Mouse (Mus musculus) liver, adult 2 months (tissue): ENCODE results near the gene Arsg. TPM values are rescaled to one million over a fixed set of nuclear protein-coding genes. Genes with fewer than 3 reads are reported as not detected.

Source experiments
- DNase-seq: peaks from one replicate; pipeline ENCODE4 v3.0.0-alpha.2; 2011; ENCODE audit warnings: low read depth, low spot score; ENCODE audit errors: extremely low read depth
- H3K27ac ChIP-seq: fragments of 200-500 bp; replicated peaks from 2 replicates; pipeline ENCODE4 v1.5.1; 2012; ENCODE audit warnings: low read depth, mild to moderate bottlenecking, control low read depth, inconsistent platforms, low read length; ENCODE audit not compliant: insufficient read depth
- H3K27me3 ChIP-seq: fragments of 200-500 bp; 2 replicates; pipeline ENCODE4 v1.6.1; 2012; ENCODE audit warnings: mild to moderate bottlenecking, moderate library complexity, low read length, inconsistent platforms; ENCODE audit not compliant: control insufficient read depth, insufficient read depth
- H3K36me3 ChIP-seq: fragments of 200-500 bp; 2 replicates; pipeline ENCODE4 v1.6.1; 2012; ENCODE audit warnings: low read length, inconsistent platforms; ENCODE audit not compliant: control insufficient read depth, insufficient read depth
- H3K4me1 ChIP-seq: fragments of 200-500 bp; 2 replicates; pipeline ENCODE4 v1.6.1; 2011; ENCODE audit warnings: low read length; ENCODE audit not compliant: control insufficient read depth, insufficient read depth
- H3K4me3 ChIP-seq: fragments of 200-500 bp; 2 replicates; pipeline ENCODE4 v1.5.1; 2011; ENCODE audit warnings: low read depth, mild to moderate bottlenecking, control low read depth, low read length, moderate library complexity; ENCODE audit not compliant: insufficient read depth
- H3K79me2 ChIP-seq: fragments of 200-500 bp; 2 replicates; pipeline ENCODE4 v1.6.1; 2012; ENCODE audit warnings: inconsistent platforms, mild to moderate bottlenecking, low read length, moderate library complexity; ENCODE audit not compliant: control insufficient read depth, insufficient read depth
- H3K9ac ChIP-seq: fragments of 200-500 bp; 2 replicates; pipeline ENCODE4 v1.6.1; 2012; ENCODE audit warnings: low read depth, mild to moderate bottlenecking, control low read depth, inconsistent platforms, low read length
- CTCF ChIP-seq: fragments of 200-500 bp; IDR thresholded peaks from 2 replicates; pipeline ENCODE4 v1.5.1; 2011; ENCODE audit warnings: low read depth, low read length, control low read depth
- POLR2A ChIP-seq: fragments of 200-500 bp; IDR thresholded peaks from 2 replicates; pipeline ENCODE4 v1.6.1; 2011; ENCODE audit warnings: low read length, control low read depth; ENCODE audit not compliant: insufficient read depth; ENCODE audit errors: extremely low read depth
- WGBS: fragments of 180-500 bp; shearing (Covaris S2); methylation state at CpG from one replicate; pipeline ENCODE4 v1.1.7; 2018; 5-methylcytosine and 5-hydroxymethylcytosine counted together
- polyA plus RNA-seq: library from polyadenylated mRNA; depleted of rRNA; stranded (reverse); fragments of >200 nt; gene quantifications from 2 replicates; pipeline ENCODE4 v1.2.3, GENCODE M21; 2012
- total RNA-seq: library from RNA; depleted of rRNA; stranded (reverse); fragments of >200 nt; gene quantifications from 2 replicates; pipeline ENCODE4 v1.2.3, GENCODE M21; 2014

Gene Arsg
- total and polyA plus RNA-seq, 2 experiments, result 8.1 to 8.5 TPM

DNA sequence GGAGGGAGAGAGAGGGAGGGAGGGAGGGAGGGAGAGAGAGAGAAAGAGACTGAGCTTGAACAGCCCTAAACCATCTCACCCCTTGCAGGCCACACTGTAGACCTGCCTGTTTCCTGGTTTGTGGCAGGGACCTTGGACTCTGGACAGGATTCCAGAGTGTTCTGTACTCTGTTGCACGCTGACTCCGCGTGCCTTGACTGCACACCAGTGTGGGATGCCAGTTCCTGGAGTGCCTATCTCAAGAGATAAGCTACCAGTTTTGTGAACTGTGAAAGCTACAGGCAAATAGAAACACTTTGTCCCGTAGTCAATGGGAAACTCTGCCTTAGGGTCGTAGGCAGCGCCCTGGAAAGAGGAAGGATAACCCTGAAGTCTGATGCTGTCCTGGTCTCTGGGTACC is 83.0 kb downstream of the Arsg start:
- H3K4me3 ChIP-seq, result no peak overlapping the region
- peak overlapping the region; percentile 32; the same call in 1 of the 2 replicates for H3K27ac ChIP-seq
- H3K79me2 ChIP-seq, result no peaks in the 10 kb centered on the region
- no peaks in the 10 kb centered on the region for H3K27me3 ChIP-seq
- H3K4me1 ChIP-seq, result peaks cover 4% of the 10 kb centered on the region; the same call in 1 of the 2 replicates
- DNase-seq, result peak; percentile 92
- WGBS, result 29% methylated on average over 6 of the region's 6 CpGs
- H3K36me3 ChIP-seq, result no peaks in the 10 kb centered on the region
- no peak for TF ChIP-seq POLR2A
- no peak for TF ChIP-seq CTCF
- H3K9ac ChIP-seq, result no peak overlapping the region; the same call in 1 of the 2 replicates

DNA sequence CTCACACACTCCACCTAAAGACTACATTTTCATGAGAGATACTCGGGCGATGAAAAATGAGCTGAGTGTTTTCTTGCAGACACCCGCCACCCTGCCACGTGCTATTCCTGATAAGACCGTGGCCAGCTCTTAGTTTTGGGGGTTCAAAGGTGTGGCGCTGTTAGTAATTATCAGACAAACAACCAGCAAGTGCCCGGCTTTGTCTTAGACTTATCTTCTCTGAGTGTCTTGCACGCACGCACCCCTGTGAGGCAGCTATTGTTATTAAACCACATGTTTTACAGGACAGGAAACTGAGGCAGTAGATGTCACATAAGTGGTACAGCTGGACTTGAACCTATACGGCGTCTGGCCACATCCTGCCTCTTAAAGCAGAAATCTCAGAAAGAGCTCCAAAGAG is 84.2 kb downstream of the Arsg start:
- H3K9ac ChIP-seq, result no peak overlapping the region
- H3K27ac ChIP-seq, result no peak overlapping the region
- WGBS, result 87% methylated on average over 11 of the region's 11 CpGs
- TF ChIP-seq CTCF (no peak), POLR2A (no peak)
- no peak overlapping the region for H3K4me3 ChIP-seq
- peaks cover 4% of the 10 kb centered on the region; the same call in 1 of the 2 replicates for H3K4me1 ChIP-seq
- DNase-seq, result no peak
- H3K79me2 ChIP-seq, result no peaks in the 10 kb centered on the region
- no peaks in the 10 kb centered on the region for H3K27me3 ChIP-seq
- no peaks in the 10 kb centered on the region for H3K36me3 ChIP-seq

- Histone ChIP-seq H3K4me1 (peaks cover 4% of the 10 kb centered on the region; the same call in 1 of the 2 replicates), H3K9ac (no peak overlapping the region), H3K79me2 (no peaks in the 10 kb centered on the region), H3K27me3 (no peaks in the 10 kb centered on the region), H3K4me3 (no peak overlapping the region), H3K36me3 (no peaks in the 10 kb centered on the region), H3K27ac (peak overlapping the region; percentile 18; the same call in 1 of the 2 replicates)
- no peak for TF ChIP-seq POLR2A
- TF ChIP-seq CTCF, result no peak
- WGBS, result 76% methylated on average over 12 of the region's 12 CpGs
- DNase-seq, result peak; percentile 25
Measured at GRCm38 (mm10) chr11:109559241-109559640, 86.1 kb downstream of the Arsg start.

DNA sequence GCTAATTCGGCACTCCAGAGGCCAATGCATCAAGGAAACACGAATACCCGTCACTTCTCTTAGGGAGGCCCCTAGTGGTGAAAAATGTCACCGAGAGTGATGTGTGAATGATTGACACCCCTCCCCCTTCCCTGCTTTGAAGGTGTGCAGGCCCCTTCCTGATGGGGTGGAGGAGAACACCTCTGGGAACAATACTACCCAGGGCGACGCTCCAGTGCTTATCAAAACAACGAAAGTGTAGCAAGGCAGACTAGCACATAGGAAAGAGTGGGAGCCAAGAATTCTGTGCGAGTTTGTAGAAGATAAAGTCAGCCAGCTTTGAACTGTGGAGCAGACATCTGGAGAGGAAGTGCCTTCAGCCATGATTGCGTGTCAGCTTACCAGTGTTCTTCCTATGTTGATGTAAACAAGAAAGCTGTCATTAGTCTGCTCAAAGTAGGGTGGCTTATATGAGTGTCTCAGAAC is 87.7 kb downstream of the Arsg start:
- DNase-seq, result peak; percentile 31
- Histone ChIP-seq H3K27me3 (no peaks in the 10 kb centered on the region), H3K79me2 (no peaks in the 10 kb centered on the region), H3K36me3 (no peaks in the 10 kb centered on the region), H3K4me1 (peaks cover 4% of the 10 kb centered on the region; the same call in 1 of the 2 replicates), H3K9ac (no peak overlapping the region), H3K27ac (no peak overlapping the region), H3K4me3 (no peak overlapping the region)
- WGBS, result 44% methylated on average over 9 of the region's 9 CpGs
- no peak for TF ChIP-seq POLR2A
- peak; percentile 37 for TF ChIP-seq CTCF

GRCm38 (mm10) chr11:109561445-109561844 is 88.3 kb downstream of the Arsg start:
- DNase-seq, result no peak
- 86% methylated on average over 3 of the region's 3 CpGs for WGBS
- H3K4me1 ChIP-seq, result peaks cover 1% of the 10 kb centered on the region; the same call in 1 of the 2 replicates
- H3K27me3 ChIP-seq, result no peaks in the 10 kb centered on the region
- no peak overlapping the region for H3K9ac ChIP-seq
- no peak overlapping the region for H3K27ac ChIP-seq
- H3K4me3 ChIP-seq, result no peak overlapping the region
- H3K79me2 ChIP-seq, result no peaks in the 10 kb centered on the region
- TF ChIP-seq CTCF (no peak), POLR2A (no peak)
- H3K36me3 ChIP-seq, result no peaks in the 10 kb centered on the region

- WGBS, result 76% methylated on average over 4 of the region's 4 CpGs
- no peaks in the 10 kb centered on the region for H3K79me2 ChIP-seq
- TF ChIP-seq POLR2A (no peak), CTCF (no peak)
- H3K9ac ChIP-seq, result no peak overlapping the region
- no peak overlapping the region for H3K27ac ChIP-seq
- no peaks in the 10 kb centered on the region for H3K27me3 ChIP-seq
- no peaks in the 10 kb centered on the region for H3K36me3 ChIP-seq
- no peak overlapping the region for H3K4me3 ChIP-seq
- no peak for DNase-seq
- H3K4me1 ChIP-seq, result no peaks in the 10 kb centered on the region
Measured at GRCm38 (mm10) chr11:109563708-109564107, 90.5 kb downstream of the Arsg start.
